Mouse (Mus musculus) spleen, postnatal 36 days (tissue): Measurements from ENCODE around the gene Mapk8ip2.

Experiments
- DNase-seq, 2 experiments: peaks; one replicate each; pipeline ENCODE4 v3.0.0; 2022; ENCODE audit warnings: low spot score in 2 of 2, mixed read lengths in 1 of 2

Mapk8ip2 gene

GRCm38 (mm10) chr15:89480584-89480983 is 26.9 kb downstream of the Mapk8ip2 start:
- DNase-seq, result no peak

- DNase-seq, result no peak
These were observed 34.5 kb downstream of the Mapk8ip2 start for GRCm38 (mm10) chr15:89488182-89488581.

- DNase-seq, result no peak
These were observed 35.0 kb downstream of the Mapk8ip2 start for GRCm38 (mm10) chr15:89488611-89489117.

GRCm38 (mm10) chr15:89494970-89495369 is 41.3 kb downstream of the Mapk8ip2 start:
- no peak for DNase-seq

GRCm38 (mm10) chr15:89496131-89496530 is 42.4 kb downstream of the Mapk8ip2 start:
- no peak for DNase-seq

GRCm38 (mm10) chr15:89496841-89497240 is 43.1 kb downstream of the Mapk8ip2 start:
- DNase-seq, result no peak

- peak in 1 of 2 experiments; percentile 14 for DNase-seq
These were observed 43.8 kb downstream of the Mapk8ip2 start for GRCm38 (mm10) chr15:89497391-89498048.

GRCm38 (mm10) chr15:89498049-89498960 is 44.6 kb downstream of the Mapk8ip2 start:
- peak; percentile 17 to 18 for DNase-seq

- no peak for DNase-seq
These were observed 45.4 kb downstream of the Mapk8ip2 start, which contains the start of gene Shank3 for GRCm38 (mm10) chr15:89498961-89499688. Gene Shank3, plus strand, starts transcription at chr15:89499623.

- DNase-seq, result no peak
These were observed 46.1 kb downstream of the Mapk8ip2 start for GRCm38 (mm10) chr15:89499784-89500220.

- no peak for DNase-seq
These were observed 46.6 kb downstream of the Mapk8ip2 start for GRCm38 (mm10) chr15:89500221-89500791.

- DNase-seq, result no peak
These were observed 47.6 kb downstream of the Mapk8ip2 start for GRCm38 (mm10) chr15:89501321-89501720.

- DNase-seq, result no peak
These were observed 51.1 kb downstream of the Mapk8ip2 start for GRCm38 (mm10) chr15:89504838-89505237.

GRCm38 (mm10) chr15:89507751-89508150 is 54.0 kb downstream of the Mapk8ip2 start:
- DNase-seq, result no peak

- DNase-seq, result no peak
These were observed 59.0 kb downstream of the Mapk8ip2 start for GRCm38 (mm10) chr15:89512679-89513078.
